Mouse (Mus musculus): ENCODE measurements around the gene Zfp454.

DNA sequence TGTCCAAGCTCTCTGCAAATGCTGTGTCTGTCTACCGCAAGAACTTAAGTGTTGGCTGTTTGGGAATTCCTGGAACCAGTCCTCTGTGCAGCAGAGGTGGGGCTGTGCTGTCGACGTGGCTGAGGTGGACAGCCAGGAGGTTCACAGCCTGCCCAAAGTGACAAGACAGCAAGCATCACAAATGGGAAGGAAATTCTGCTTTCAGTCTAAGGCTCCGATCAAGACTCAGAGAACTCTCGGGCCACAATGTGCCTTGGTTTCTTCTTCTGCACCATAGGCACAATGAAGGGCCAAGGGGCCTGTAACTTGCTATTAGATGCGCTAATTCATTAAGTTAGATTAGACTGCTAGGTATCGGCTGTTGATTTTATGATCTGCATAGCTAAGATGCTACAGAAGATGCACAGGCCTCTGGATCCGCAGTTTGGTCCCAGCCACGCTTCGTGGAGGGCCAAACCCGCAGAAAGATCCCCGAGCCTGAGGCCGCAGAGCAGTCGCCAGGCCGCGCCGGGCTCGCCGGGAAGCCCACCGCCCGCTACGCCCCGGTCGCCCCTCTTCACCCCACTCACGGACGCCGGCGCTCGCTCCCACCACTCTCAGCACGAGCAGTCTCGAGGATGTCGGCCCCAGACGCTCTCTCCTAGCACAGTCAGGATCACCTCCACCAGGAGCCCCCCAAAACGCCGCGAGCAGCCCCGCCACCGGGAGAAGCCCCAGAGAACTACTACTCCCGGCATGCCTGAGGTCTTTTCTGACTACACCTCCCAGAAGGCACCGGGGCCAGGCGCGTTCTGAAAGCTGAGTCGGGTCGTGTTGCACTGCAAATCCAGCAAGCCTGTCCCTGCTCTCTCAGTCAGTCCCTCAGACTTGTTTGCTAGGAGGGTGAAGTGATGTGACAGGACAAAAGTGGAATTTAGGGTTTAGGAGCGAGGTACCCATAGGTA lies 60.2 kb downstream of the Zfp454 start, which contains the start of gene Zfp354c:
- TF ChIP-seq RCOR1 (IDR thresholded peaks at IDR 0.05; ENCODE audit: low read depth, low read length) (no peak), ELF1 (IDR thresholded peaks at IDR 0.05; ENCODE audit: low read depth, low read length) (no peak), USF1 (IDR thresholded peaks at IDR 0.05; ENCODE audit: low read depth, low read length) (no peak), TAL1 (IDR thresholded peaks at IDR 0.05; ENCODE audit: low read length) (no peak), CTCF (IDR thresholded peaks at IDR 0.05 in 2 of 3, conservative IDR thresholded peaks at IDR 0.05 in 1 of 3; ENCODE audit: control insufficient read depth in 1 of 3, insufficient read depth in 1 of 3, low read depth in 2 of 3, low read length in 3 of 3, poor library complexity in 1 of 3, severe bottlenecking in 1 of 3) (no peak)

All from MEL (cell line).